In genomic region chr4:49023221-49023620, GRCm38 (mm10) we compare ENCODE assay signal across 29 mouse cellular contexts. TPM values are rescaled to one million over a fixed set of nuclear protein-coding genes. Genes with fewer than 3 reads are reported as not detected.
"Had no signal": no experiment of that assay in that cellular context is flagged by ENCODE, and none has a peak within 500 bp of the region (broad histone marks: within the 10 kb centered on the region; RNA-seq: fewer than 3 reads in every experiment).

No protein-coding gene starts in this region.

- DNase-seq: gastrocnemius, postnatal 14 days; gastrocnemius, postnatal 36 days; heart, adult 11 months; heart, adult 2 months; heart, postnatal 14 days; heart, postnatal 36 days; kidney, adult 11 months; kidney, adult 2 months; kidney, adult 9 months; kidney, postnatal 14 days; kidney, postnatal 36 days; left cerebral cortex, postnatal 4 days had no signal

- H3K9ac ChIP-seq: heart, embryonic 13.5 days; heart, embryonic 15.5 days; hindbrain, embryonic 13.5 days; hindbrain, embryonic 15.5 days; kidney, embryonic 15.5 days; limb, embryonic 13.5 days; limb, embryonic 15.5 days; liver, embryonic 12.5 days; liver, embryonic 14.5 days had no signal

- H3K36me3 ChIP-seq: heart, embryonic 13.5 days; heart, embryonic 15.5 days; hindbrain, embryonic 13.5 days; hindbrain, embryonic 15.5 days; kidney, embryonic 15.5 days; limb, embryonic 13.5 days; limb, embryonic 15.5 days; liver, embryonic 12.5 days had no signal

- H3K27me3 ChIP-seq: heart, embryonic 13.5 days; heart, embryonic 15.5 days; hindbrain, embryonic 13.5 days; hindbrain, embryonic 15.5 days; kidney, embryonic 15.5 days; limb, embryonic 13.5 days; limb, embryonic 15.5 days; liver, embryonic 12.5 days had no signal

- ATAC-seq: hindbrain, postnatal 0 days; intestine, embryonic 16.5 days; liver, embryonic 12.5 days had no signal

- H3K9me3 ChIP-seq: heart, embryonic 13.5 days; heart, embryonic 15.5 days; hindbrain, embryonic 13.5 days; hindbrain, embryonic 15.5 days; kidney, embryonic 15.5 days; limb, embryonic 13.5 days; limb, embryonic 15.5 days; liver, embryonic 12.5 days had no signal

- H3K27ac ChIP-seq: heart, adult 2 months; heart, embryonic 13.5 days; heart, embryonic 15.5 days; hindbrain, embryonic 13.5 days; hindbrain, embryonic 15.5 days; hindbrain, postnatal 0 days; kidney, embryonic 15.5 days; kidney, postnatal 0 days; limb, embryonic 13.5 days; limb, embryonic 15.5 days; liver, embryonic 12.5 days; liver, embryonic 14.5 days had no signal

- H3K4me3 ChIP-seq: heart, adult 2 months; heart, embryonic 13.5 days; heart, embryonic 15.5 days; hindbrain, embryonic 13.5 days; hindbrain, embryonic 15.5 days; kidney, embryonic 15.5 days; limb, embryonic 13.5 days; limb, embryonic 15.5 days; liver, embryonic 12.5 days had no signal

- H3K4me2 ChIP-seq: heart, embryonic 11.5 days; heart, embryonic 13.5 days; heart, embryonic 15.5 days; hindbrain, embryonic 13.5 days; hindbrain, embryonic 15.5 days; kidney, embryonic 15.5 days; limb, embryonic 13.5 days; limb, embryonic 15.5 days; liver, embryonic 12.5 days had no signal

- H3K4me1 ChIP-seq: heart, embryonic 13.5 days; heart, embryonic 15.5 days; hindbrain, embryonic 13.5 days; hindbrain, embryonic 15.5 days; kidney, embryonic 15.5 days; limb, embryonic 13.5 days; limb, embryonic 15.5 days; liver, embryonic 12.5 days had no signal

RNA-seq across cellular contexts. Expression of gene Plppr1, which starts 35.9 kb away (rescaled TPM):
- total RNA-seq: gastrocnemius, adult 18-20 months; gastrocnemius, adult 8-10 months; gastrocnemius, postnatal 36 days; heart, postnatal 36 days; hematopoietic stem cell, adult 5-6 weeks had no signal
- polyA plus RNA-seq: heart, adult 2 months; liver, adult 2 months had no signal
